Mouse (Mus musculus): Measurements from ENCODE around the gene Acvr1.

Acvr1 gene

DNA sequence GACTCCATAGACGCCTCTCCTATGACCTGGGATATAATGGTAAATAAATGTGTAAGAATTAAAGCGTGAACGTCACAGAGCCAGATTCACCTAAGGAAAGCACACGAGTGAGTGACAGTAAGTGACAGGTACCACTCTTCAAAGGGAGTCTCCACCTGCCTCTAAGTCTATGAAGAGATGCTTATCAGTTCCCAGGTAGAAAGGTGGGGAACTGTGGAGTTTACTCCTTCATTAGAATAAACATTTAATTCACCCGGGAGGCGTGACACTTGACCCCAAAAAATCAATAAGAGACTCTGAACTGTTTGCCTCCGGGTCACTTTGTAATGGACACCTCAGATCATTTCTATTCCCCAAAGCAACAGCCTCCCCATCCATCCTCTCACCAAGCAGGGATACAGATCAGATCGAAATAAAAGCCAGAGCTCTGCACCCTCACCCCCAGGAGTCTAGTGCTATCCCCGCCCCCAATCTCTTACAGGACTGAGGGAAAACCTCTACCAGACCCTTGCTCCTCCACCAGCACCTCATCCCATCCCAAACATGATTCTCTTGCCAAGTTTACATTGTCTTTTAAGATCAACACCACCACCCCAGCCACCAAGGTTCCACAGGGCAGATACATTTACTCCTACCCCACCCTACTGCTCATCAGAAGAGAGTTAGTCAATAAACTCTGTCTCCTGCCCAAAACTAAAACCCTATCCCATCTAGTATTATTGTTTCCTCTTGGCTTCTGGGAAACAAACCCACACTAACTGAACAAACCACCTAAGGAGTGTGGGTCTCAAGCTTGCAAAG is 9.7 kb downstream of the Acvr1 start:
- DNase-seq (ENCODE audit: low spot score in 2 of 2): no peak

DNA sequence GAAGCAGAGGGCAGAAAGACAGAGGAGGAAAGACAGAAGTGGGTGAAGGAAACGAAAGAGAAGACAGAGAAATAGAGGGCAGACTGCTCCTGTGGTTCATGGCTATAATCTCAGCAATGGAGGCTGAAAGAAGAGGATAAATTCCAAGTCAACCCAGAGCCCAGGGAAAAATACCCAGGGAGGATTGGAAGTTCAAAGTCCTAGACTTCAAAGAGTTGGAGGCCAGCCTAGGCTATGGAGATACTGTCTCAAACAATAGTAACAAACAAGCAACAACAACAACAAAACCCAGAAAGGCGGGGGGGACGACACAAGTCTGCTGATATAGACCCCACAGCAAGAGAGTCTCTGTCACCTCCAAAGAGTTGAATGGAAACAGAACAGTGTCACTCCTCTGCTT is 14.7 kb downstream of the Acvr1 start:
- DNase-seq (ENCODE audit: low spot score in 2 of 2): no peak

DNA sequence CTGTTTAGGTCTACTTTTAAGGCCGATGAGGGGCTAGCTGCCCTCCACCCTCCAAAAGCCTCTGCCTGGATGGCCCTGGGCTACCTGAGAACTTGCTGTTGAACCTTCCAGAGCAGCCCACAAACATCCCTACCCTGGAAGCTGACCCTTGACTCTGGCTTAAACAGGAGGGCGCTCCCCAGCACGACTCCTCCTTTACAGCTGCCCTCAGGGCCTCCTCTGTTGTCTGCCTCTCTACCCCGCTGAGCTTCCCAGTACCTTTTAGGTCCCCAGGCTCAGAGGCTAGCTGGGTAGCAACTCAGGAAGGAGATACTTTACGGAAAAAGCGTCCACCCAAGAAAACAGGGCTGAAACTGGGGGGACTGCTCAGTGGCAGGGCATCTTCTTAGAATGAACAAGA is 15.1 kb downstream of the Acvr1 start:
- DNase-seq (ENCODE audit: low spot score in 2 of 2): no peak

DNA sequence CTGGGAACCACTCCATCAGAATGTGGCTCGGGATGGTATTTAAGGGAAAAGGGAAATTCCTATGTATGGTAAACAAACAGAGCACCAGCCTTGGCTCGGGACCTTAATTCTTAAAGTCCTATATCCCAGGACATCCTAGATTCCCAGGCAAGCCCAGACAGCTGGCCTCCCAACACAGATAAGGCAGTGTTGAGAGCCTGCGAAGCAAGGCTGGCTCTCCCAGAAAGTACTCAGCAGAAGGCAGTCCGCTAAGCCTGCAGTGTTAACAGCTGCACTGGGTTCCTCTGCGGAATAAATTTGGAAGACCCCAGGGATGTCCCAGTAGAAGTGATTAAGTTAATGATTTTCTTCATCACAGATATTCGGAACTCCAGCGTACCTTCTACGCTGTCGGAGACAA is 16.5 kb downstream of the Acvr1 start:
- DNase-seq (ENCODE audit: low spot score in 2 of 2): no peak

DNA sequence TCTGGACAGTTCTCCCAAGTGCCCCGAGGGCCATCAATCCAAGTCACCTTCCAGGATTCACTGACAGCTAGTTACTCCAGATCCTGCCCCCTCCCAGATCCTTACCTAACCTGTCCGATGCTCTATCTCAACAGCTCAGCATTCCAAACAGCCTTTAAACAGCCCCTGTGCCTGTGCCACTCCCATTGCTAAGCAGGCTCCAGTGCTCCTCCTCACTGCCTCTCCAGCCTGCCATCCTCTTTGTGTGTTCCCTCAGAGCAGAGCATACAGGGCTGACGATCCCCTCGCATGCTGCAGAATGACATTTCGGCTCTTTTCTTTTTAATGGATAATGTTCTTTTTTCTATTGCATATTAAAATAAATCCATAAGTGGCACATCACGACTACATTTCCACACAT is 17.0 kb downstream of the Acvr1 start:
- DNase-seq (ENCODE audit: low spot score in 2 of 2): no peak

DNA sequence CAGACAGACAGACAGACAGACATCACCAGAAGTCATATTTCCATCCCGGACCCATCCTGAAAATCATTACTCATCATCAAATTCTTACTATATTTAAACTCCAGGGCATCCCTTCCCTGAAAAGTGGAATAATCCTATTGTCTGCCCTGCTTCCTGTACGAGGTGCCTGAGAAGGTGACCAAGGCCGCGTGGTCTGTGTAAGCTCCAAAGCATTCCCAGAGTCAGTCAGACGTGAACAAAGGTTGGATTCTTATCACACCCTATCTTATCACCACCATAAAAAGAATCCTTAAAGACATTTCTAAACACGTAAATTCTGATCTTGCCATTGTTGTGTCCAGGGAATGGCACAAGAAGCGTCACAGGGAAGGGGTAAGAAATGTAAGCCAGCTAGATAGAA is 18.0 kb downstream of the Acvr1 start:
- no peak for DNase-seq (ENCODE audit: low spot score in 2 of 2)

DNA sequence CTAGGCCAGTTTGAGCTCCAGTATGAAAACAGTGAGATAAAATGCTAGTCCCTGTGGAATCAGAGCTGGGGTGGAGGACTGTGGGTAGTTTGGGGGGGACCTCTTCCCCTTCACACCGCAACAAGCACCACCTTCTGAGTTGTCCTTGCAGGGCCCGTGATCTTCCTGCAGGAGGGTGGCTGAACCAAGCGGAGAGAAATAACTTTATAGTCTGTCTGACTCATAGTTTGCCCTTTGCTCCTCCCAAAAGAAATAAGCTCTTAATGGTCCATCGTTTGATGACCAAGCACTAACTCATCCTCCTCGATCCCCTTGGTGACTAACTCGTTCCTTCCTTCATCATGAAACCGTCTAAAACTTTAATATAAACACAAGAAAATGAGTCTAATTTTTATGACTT is 20.7 kb downstream of the Acvr1 start:
- no peak for DNase-seq (ENCODE audit: low spot score in 2 of 2)

DNA sequence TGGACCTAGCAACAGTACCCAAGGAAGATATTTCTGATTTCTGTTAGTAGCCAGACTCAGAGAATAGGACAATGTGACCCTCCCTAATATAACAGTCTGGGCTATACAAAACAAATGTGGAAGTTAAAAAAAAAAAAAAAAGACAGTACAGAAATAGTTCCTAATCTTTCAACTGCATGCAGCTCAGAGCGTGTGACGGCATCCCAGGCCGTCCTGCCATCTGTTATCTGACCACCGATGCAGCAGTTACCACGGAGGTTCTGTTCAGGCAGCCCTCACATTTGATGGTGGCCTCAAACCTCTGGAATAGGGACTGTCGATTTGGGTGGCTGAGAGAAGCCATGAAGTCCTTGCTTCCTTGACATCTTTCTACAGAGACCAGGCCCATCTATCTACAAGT is 22.6 kb downstream of the Acvr1 start:
- no peak for DNase-seq (ENCODE audit: low spot score in 2 of 2)

DNA sequence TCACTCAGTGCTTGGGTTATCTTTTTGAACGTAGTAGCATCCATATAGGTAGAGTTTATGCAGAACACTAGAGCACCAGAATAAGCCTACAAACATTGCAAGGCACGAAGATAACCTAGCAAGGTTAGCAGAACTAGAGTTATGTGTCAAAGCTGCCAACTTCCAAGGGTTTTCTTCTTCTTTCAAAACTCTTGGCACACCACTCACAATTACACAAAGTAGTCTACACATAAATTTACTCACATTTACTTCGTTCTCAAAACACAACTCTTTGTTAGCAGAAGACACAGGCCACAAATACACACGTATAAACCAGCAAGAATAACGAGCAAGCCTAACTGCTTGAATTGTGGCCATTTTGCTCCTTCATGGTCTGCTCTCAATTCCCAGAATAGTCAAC is 23.7 kb downstream of the Acvr1 start:
- DNase-seq (ENCODE audit: low spot score in 2 of 2): no peak

DNA sequence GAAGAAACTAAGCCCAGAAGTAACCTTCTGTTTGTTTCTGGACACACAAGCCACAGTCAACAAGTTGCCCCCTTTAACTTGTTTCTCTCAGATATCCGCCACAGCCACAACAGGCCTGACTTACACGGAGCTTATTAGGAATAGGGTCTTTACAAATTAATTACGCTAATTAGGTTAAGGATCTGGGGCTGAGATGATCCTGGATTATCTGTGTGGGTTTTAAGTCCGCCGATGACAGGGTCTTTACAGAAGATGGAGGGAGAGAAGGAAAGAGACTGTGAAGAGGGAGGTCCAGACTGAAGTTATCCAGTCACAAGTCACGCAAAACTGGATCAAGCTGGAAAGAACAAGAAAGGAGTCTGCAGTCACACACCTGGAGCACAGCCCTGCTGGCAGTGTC is 28.8 kb downstream of the Acvr1 start:
- DNase-seq (ENCODE audit: low spot score in 2 of 2): no peak

DNA sequence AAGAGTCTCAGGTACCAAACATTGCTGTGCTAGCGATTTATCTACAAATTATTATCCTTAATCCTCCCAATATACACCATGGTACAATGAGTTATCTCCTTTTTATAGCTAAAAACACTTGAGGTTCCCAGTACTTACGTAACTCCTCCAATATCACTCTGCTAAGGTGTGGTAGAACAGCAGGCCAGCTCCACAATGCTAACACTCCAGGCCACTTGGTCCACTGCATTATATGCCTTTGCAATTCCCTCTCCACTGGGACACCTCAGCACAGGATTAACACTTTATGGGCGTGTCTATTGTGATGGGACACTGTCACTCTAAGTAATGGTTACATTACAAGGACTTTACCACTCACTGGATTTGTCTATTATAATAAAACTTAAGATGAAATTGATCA is 30.2 kb downstream of the Acvr1 start:
- DNase-seq (ENCODE audit: low spot score in 2 of 2): no peak

DNA sequence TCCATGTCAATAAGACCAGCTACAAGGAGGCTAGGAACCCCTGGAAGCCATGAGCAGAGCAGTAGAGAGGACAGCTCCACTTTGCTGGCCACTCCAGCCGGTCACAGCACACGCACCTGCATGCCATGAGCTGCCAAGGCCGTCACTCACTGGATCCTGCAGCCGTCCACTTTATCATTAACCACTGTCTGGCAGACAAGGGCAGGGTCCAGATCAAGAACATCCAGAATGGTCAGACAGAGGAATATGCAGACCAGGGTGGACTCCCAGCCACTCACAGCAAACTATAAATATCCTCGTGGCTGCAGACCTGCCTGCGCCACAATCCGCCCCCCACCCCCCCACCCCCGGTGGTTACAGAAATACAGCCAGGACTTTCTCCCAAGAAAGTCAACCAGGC is 31.7 kb downstream of the Acvr1 start:
- DNase-seq (ENCODE audit: low spot score in 2 of 2): no peak

DNA sequence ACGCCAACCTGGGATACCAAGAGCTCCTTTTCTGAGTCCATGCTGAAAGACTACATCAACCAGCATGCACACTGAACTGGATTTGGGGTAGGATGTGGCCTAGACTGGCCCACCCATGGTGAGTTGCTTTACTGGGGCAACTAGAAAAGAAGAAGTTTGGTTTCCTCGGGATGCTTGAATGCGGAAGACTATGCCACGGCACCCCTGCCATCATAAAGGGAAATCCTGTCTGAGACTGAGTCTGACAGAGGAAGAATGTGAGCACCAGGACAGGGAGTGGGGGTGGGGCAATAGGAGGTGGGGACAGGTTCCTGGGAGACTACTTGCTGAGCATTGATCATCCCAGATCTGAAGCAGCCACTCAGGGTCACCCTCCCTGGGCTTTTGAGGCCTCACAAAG is 32.6 kb downstream of the Acvr1 start:
- DNase-seq (ENCODE audit: low spot score in 2 of 2): no peak

DNA sequence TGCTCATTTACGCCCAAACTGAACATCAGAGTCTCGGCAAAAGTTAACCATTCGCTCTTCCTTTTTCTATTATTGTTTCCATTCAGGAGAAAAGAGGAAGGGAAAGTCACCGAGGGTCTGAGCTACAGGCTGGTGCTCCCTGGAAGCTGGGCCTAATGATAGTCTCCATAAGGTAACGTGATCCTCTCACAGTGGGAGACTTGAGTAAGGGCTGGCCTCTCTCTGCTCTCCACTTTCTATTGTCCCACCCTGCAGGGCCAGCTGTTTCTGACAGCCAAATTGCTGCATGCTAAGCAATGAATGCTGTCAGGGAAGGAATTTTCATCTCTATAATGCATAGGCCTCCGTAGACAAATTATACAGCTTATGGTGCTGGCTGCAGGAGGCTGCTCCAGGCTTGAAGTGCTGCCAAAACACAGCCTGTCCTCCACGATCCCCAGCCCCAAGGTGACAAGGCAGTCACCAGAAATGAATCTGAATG is 33.4 kb downstream of the Acvr1 start:
- DNase-seq (ENCODE audit: low spot score in 2 of 2): no peak

DNA sequence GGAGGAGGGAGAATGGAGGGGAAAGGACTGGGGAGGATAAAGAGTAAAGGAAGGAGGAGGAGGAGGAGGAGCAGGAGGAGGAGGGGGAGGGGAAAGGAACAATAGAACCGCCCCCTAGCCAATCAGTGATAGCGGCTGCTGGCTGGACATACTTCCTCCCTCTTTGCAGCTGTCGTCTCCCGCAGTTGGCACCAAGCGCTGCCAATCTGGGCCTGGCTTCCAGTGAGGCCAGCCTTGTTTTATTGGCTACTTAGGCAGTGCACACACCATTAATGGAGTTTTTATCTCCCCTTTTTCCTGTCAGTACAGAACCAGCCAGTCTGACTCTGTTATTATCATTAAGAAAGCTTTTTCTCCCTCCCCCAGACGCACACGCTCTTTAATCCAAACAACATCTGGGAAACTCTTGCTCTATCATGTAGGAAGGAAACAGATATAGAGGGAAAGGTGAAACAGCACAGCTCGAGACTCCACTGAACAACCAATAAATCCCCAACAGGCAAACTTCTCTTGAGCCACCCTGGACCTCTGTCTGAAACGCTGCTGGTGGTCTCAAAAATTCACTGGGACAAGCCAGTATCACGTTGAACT is 34.6 kb downstream of the Acvr1 start:
- DNase-seq (ENCODE audit: low spot score in 2 of 2): peak; percentile 50 to 72

DNA sequence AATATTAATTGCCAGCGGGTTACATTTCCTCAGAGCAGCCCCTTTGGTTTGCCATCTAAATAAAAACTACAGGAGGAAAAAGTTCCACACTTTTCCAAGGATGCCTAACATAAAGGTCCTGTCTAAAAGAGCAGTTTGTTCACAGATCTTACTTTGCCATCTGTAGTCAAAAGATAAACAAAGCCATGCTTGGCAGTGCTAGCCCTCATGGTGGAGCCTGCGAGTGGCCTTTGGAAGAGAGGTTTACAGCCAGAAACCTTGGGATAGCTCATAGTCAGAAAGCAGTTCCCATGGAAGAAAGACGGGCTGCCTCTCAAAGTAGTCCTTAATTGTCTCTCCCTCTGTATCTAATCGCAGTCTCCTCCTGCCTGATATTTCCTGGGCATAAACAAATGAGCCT is 36.4 kb downstream of the Acvr1 start:
- DNase-seq (ENCODE audit: low spot score in 2 of 2): no peak

DNA sequence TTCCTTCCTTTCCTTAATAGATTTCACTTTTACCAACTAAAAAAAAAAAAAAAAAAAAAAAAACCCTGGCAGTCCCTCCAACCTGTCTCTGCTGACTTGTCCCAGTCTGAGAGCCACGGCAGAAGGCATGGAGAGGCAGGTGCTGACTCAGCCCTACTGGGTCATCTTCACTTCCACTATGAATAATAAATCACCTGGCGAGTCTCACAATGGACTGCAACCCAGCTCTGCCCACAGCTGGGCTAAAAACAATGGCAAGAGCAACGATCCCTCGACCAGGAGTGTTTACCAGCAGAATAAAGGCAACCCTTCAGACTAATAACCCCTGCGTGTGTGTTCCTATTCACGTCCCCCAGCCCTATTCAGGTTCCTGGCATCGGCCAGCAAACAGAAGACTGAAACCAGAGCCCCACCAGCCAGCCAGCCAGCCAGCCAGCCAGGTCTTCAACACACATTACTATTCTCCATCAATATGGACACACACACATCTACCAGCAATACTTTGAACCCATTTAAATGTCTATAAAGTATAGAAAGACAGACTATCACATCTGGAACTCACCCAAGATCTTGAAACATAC is 37.0 kb downstream of the Acvr1 start:
- no peak for DNase-seq (ENCODE audit: low spot score in 2 of 2)

DNA sequence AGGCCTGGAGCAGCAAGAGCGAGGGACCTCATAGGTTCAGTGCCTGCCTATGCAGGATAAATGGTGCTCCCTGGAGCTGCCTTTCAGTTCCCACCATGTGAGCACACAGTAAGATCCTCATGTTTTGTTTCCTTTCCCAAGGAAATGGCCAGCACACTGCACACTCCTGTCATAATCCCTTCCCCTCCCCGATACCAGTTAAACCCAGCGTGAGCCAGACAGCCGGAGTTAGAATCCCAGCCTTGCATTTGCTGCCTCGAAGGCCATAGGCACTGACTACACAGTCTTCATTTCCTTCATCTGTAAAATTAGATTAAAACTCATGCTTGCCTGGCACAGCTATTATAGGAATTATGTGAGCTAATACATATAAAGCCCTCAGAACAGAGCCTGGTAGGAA is 37.6 kb downstream of the Acvr1 start:
- no peak for DNase-seq (ENCODE audit: low spot score in 2 of 2)

DNA sequence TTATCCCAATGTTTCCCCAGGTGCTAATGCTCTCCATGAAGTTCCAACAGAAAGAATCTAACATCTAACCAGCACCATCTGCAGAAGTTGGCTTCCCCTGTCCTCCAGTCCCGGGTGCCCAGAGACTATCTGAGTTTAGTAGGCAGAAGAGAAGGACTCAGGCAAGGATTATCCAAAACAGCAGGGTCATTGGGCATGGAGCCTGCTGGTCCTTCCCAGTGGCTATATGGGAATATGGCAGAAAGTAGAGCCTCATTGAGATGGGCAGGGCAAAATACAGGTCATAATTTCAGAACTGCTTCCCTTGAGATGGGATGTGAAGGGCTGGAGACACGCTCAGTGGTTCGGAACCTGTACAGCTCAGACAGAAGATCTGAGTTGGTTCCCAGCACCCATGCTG is 39.2 kb downstream of the Acvr1 start:
- no peak for DNase-seq (ENCODE audit: low spot score in 2 of 2)

DNA sequence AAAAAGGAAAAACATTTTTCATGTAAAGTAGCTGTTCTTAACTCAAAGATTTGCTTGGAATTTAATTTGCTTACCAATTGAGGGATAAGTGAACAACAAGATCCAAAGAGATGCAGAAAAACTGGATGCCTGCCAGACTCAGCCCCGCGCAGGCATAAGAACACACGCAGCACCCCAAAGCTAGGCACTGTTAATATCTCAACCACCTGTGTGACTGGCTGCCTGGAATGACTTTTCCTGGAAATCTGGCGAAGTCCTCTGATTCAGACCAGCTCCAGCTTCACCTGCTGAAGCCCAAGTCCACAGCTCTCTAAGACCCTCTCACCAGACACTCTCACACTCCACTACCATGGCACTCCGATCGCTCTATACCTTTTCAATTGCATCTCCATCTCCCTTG is 42.6 kb downstream of the Acvr1 start:
- DNase-seq (ENCODE audit: low spot score in 2 of 2): no peak

DNA sequence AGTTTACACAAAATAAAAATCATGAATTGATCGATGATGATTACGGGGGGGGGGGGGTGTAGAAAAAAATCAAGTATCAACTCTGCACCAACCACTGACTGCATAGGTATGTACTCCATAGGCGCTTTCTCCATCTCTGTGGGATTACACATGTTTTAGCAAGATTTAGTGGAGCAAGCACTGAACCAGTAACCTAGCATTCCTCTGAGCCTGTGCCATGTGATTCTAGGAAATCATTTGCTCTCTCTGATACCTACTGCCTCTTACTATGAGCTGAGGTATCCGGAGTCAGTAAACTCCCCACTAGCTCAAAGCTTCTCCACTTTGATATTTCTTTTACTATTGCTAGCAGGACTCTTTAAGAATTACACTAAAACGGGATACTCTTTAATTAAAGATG is 43.1 kb downstream of the Acvr1 start:
- no peak for DNase-seq (ENCODE audit: low spot score in 2 of 2)

DNA sequence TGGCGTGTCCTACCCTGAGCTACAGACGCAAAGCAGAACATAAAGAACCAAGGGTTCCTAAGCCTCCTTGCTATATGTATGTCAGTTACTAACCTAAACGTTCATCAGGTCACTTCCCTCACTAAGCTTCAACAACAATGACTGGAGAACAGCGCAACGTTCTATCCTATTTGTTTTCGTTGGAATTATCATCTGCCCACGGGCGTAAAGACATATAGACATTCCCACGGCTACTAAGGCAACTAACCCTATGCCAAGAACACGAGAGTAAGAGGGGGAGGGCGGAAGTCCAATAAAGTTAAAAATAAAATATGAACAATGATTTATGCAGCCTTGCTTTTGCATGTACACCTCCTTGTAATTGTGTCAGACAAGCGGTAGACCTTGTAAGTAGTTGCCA is 43.9 kb downstream of the Acvr1 start:
- DNase-seq (ENCODE audit: low spot score in 2 of 2): no peak

DNA sequence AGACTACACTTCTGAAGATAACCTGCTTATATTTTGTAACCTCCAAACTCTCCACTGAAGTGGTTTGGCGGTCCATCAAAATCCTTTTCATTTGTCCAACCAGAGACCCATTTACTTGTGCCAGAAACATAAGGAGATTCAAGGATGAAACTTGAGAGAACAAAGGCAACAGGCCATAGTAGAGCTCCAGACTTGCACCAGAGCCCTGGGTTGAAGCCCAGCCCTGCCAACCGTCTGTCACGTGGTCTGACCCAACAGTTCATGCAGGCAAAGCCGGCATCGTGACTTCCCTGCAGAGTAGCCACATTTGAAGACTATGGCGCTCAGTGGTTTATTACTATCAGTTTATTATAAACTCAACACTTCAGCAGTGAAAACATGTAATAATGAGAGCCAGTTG is 45.3 kb downstream of the Acvr1 start:
- DNase-seq (ENCODE audit: low spot score in 2 of 2): no peak
